Mouse (Mus musculus) G1E (cell line): Measurements from ENCODE around the gene Ccdc61. TPM values are rescaled to one million over a fixed set of nuclear protein-coding genes. Genes with fewer than 3 reads are reported as not detected.

Experiments used
- ATAC-seq: 2 replicates; pipeline ENCODE4 v1.8.0; 2016; ENCODE audit warnings: mild to moderate bottlenecking; ENCODE audit not compliant: insufficient number of reproducible peaks, poor library complexity, low FRiP score, severe bottlenecking; ENCODE audit errors: extremely low read depth
- DNase-seq: peaks from one replicate; pipeline ENCODE4 v3.0.0; 2012; ENCODE audit warnings: low spot score
- H3K27me3 ChIP-seq: 2 replicates; pipeline ENCODE4 v1.6.1; 2012; ENCODE audit warnings: mild to moderate bottlenecking, low read length, inconsistent platforms; ENCODE audit not compliant: insufficient read depth
- H3K36me3 ChIP-seq: replicated peaks from 2 replicates; pipeline ENCODE3; 2012; ENCODE audit warnings: mild to moderate bottlenecking, inconsistent platforms
- H3K4me1 ChIP-seq: 2 replicates; pipeline ENCODE4 v1.6.1; 2012; ENCODE audit warnings: low read depth, low read length, inconsistent platforms, mixed read lengths; ENCODE audit not compliant: insufficient read depth
- H3K4me3 ChIP-seq: 2 replicates; pipeline ENCODE4 v1.5.1; 2012; ENCODE audit warnings: low read depth, mild to moderate bottlenecking, inconsistent platforms, low read length, moderate library complexity, mixed read lengths
- H3K9me3 ChIP-seq: replicated peaks from 2 replicates; pipeline ENCODE4 v1.6.1; 2012; ENCODE audit warnings: inconsistent platforms
- CTCF ChIP-seq: IDR thresholded peaks from 2 replicates; pipeline ENCODE4 v1.5.1; 2012; ENCODE audit warnings: low read depth, low read length, inconsistent platforms, mixed read lengths
- GATA1 ChIP-seq: IDR thresholded peaks from 2 replicates; pipeline ENCODE4 v1.6.1; 2012; ENCODE audit warnings: borderline replicate concordance, low read length, inconsistent platforms, mixed read lengths
- GATA2 ChIP-seq: IDR thresholded peaks from 2 replicates; pipeline ENCODE4 v1.6.1; 2012; ENCODE audit warnings: low read depth, low read length, inconsistent platforms, borderline replicate concordance
- POLR2AphosphoS5 ChIP-seq: IDR thresholded peaks from 2 replicates; pipeline ENCODE4 v1.6.1; 2012; ENCODE audit warnings: low read depth, low read length, inconsistent platforms; ENCODE audit not compliant: insufficient replicate concordance
- TAL1 ChIP-seq: conservative IDR thresholded peaks from 2 replicates; pipeline ENCODE4 v1.6.1; 2012; ENCODE audit warnings: low read depth, low read length, inconsistent platforms, mixed read lengths
- polyA plus RNA-seq: library from polyadenylated mRNA; stranded (reverse); fragments of >175 nt; gene quantifications from 2 replicates; pipeline ENCODE4 v1.2.3, GENCODE M21; 2012
- total RNA-seq, 2 experiments: library from RNA; stranded (forward) in 1 of 2; stranded (reverse) in 1 of 2; fragments of 200-1000 nt in 1 of 2; fragments of >200 nt in 1 of 2; fragmentation: Nextera tagmentation in 1 of 2; gene quantifications; 2 replicates each; pipeline ENCODE4 v1.2.3; 2014 to 2017

Gene Ccdc61
- total and polyA plus RNA-seq, 3 experiments, result 9.4 to 47.9 (median 9.6) TPM

- H3K4me1 ChIP-seq, result no peaks in the 10 kb centered on the region
- H3K4me3 ChIP-seq, result no peak overlapping the region
- H3K36me3 ChIP-seq, result no peaks in the 10 kb centered on the region
- H3K27me3 ChIP-seq, result no peaks in the 10 kb centered on the region
- ATAC-seq, result no peak
- H3K9me3 ChIP-seq, result no peaks in the 10 kb centered on the region
- TF ChIP-seq GATA2, result no peak
- TF ChIP-seq POLR2AphosphoS5, result no peak
- no peak for TF ChIP-seq CTCF
- no peak for TF ChIP-seq TAL1
- no peak for TF ChIP-seq GATA1
- DNase-seq, result no peak
These were observed 39.7 kb upstream of the Ccdc61 start for GRCm38 (mm10) chr7:18949781-18950522.

- Histone ChIP-seq H3K4me3 (no peak overlapping the region), H3K36me3 (no peaks in the 10 kb centered on the region), H3K27me3 (peaks cover 2% of the 10 kb centered on the region; the same call in 1 of the 2 replicates), H3K9me3 (no peaks in the 10 kb centered on the region), H3K4me1 (no peaks in the 10 kb centered on the region)
- ATAC-seq (no peak), DNase-seq (no peak)
- no peak for TF ChIP-seq CTCF
- TF ChIP-seq TAL1, result no peak
- no peak for TF ChIP-seq GATA1
- no peak for TF ChIP-seq POLR2AphosphoS5
- TF ChIP-seq GATA2, result no peak
These were observed 37.9 kb upstream of the Ccdc61 start for GRCm38 (mm10) chr7:18948151-18948550.

GRCm38 (mm10) chr7:18942815-18943214 is 32.6 kb upstream of the Ccdc61 start:
- H3K36me3 ChIP-seq, result no peaks in the 10 kb centered on the region
- ATAC-seq, result no peak
- H3K4me3 ChIP-seq, result no peak overlapping the region
- no peaks in the 10 kb centered on the region for H3K4me1 ChIP-seq
- no peak for TF ChIP-seq TAL1
- TF ChIP-seq CTCF, result no peak
- TF ChIP-seq POLR2AphosphoS5, result no peak
- no peak for TF ChIP-seq GATA1
- no peak for TF ChIP-seq GATA2
- peaks cover 2% of the 10 kb centered on the region; the same call in 1 of the 2 replicates for H3K27me3 ChIP-seq
- H3K9me3 ChIP-seq, result no peaks in the 10 kb centered on the region
- no peak for DNase-seq

- DNase-seq, result no peak
- no peaks in the 10 kb centered on the region for H3K36me3 ChIP-seq
- no peak for TF ChIP-seq GATA2
- H3K27me3 ChIP-seq, result peaks cover 2% of the 10 kb centered on the region; the same call in 1 of the 2 replicates
- H3K9me3 ChIP-seq, result no peaks in the 10 kb centered on the region
- H3K4me1 ChIP-seq, result no peaks in the 10 kb centered on the region
- H3K4me3 ChIP-seq, result no peak overlapping the region
- ATAC-seq, result no peak
These were observed 32.2 kb upstream of the Ccdc61 start for GRCm38 (mm10) chr7:18942376-18942775.

- H3K36me3 ChIP-seq, result no peaks in the 10 kb centered on the region
- no peak for ATAC-seq
- DNase-seq, result no peak
- TF ChIP-seq POLR2AphosphoS5, result no peak
- no peak for TF ChIP-seq GATA1
- no peak for TF ChIP-seq CTCF
- TF ChIP-seq TAL1, result no peak
- TF ChIP-seq GATA2, result no peak
- no peaks in the 10 kb centered on the region for H3K9me3 ChIP-seq
- H3K4me1 ChIP-seq, result no peaks in the 10 kb centered on the region; the same call in 1 of the 2 replicates
- H3K4me3 ChIP-seq, result no peak overlapping the region
- peaks cover 7% of the 10 kb centered on the region for H3K27me3 ChIP-seq
These were observed 17.5 kb upstream of the Ccdc61 start for GRCm38 (mm10) chr7:18927759-18928158.

- Histone ChIP-seq H3K36me3 (no peaks in the 10 kb centered on the region), H3K4me1 (no peaks in the 10 kb centered on the region; the same call in 1 of the 2 replicates), H3K27me3 (peaks cover 7% of the 10 kb centered on the region), H3K4me3 (no peak overlapping the region), H3K9me3 (no peaks in the 10 kb centered on the region)
- TF ChIP-seq GATA2, result no peak
- TF ChIP-seq CTCF, result no peak
- TF ChIP-seq POLR2AphosphoS5, result no peak
- TF ChIP-seq TAL1, result no peak
- no peak for TF ChIP-seq GATA1
- no peak for ATAC-seq
- DNase-seq, result no peak
These were observed 16.7 kb upstream of the Ccdc61 start for GRCm38 (mm10) chr7:18926911-18927310.
